Mouse (Mus musculus) B cell, adult 2 months (primary cell): ENCODE data around the gene Car10.
"Not testable (repeated sequence)": the region's sequence is repeated elsewhere in the genome, so short reads cannot be mapped to it uniquely, and the experiment has no call there.

ENCODE experiments used
- DNase-seq, 2 experiments: peaks; one replicate each; pipeline ENCODE4 v3.0.0; 2022

Gene Car10

GRCm38 (mm10) chr11:93173533-93174308 lies 75.9 kb downstream of the Car10 start:
- DNase-seq = no peak

GRCm38 (mm10) chr11:93185477-93185876 lies 87.6 kb downstream of the Car10 start:
- no peak for DNase-seq

- no peak for DNase-seq
These were observed 88.3 kb downstream of the Car10 start for GRCm38 (mm10) chr11:93186163-93186562.

GRCm38 (mm10) chr11:93188621-93189020 lies 90.8 kb downstream of the Car10 start:
- DNase-seq = no peak

DNA sequence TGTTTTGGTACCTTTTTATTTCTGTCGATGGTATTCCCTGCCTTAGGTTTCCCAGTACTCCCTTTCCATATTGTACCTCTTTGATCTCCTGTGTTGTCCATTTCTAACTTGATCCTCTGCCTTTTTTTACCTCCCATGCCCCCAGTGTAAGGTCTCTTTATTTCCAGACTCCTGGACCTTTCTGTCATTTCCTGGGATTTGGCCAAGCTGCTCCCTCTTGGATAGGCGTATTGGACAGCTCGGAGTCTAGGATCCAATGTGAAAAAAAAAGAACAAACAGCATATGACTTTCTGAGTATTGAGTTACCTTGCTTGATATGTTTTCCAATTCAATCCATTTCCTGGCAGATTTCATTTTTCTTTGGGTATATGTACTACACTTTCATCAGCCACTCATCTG lies 102.2 kb downstream of the Car10 start:
- no peak for DNase-seq

GRCm38 (mm10) chr11:93217457-93217856 lies 119.6 kb downstream of the Car10 start:
- no peak for DNase-seq

DNA sequence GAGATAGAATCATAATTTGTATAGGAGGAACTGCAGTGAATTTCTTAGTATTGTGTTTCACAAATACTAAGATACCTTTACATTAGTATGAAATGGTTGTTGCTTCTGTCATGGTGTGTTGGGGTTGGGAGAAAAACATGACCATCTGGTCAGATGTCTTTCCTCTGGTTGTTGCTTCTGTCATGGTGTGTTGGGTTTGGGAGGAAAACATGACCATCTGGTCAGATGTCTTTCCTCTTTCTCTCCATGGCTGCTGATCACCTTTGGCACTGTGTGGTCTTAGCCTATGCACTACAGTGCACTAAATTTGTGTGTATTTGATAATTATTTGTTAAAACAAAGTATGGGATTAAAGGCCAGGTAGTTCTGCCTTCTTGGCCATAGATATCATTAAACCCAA lies 132.2 kb downstream of the Car10 start:
- no peak for DNase-seq

DNA sequence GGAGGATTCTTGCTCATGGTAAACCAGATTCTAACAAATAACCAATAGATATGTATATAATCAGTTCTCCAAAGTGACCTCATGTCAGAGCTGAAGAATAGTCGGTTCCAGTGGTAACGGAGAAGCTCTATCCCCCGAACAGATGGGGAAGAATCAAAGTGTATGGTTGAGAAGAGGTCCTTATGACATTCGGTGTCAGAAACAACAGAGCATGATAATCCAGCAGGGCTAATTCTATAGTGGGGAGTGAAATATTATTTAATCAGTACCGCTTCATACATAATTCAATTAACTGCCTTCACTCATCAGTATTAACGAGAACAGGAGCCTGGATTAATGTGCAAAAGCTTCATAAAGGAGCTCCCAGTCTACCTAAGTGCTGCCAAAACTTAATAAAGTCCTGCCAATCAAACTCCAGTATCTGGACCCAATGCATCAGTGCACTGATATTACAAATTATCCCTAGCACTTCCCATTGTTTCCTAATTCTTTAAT lies 152.0 kb downstream of the Car10 start:
- no peak for DNase-seq

- DNase-seq = no peak
These were observed 153.9 kb downstream of the Car10 start for GRCm38 (mm10) chr11:93251766-93252165.

GRCm38 (mm10) chr11:93263979-93264378 lies 166.2 kb downstream of the Car10 start:
- no peak for DNase-seq

DNA sequence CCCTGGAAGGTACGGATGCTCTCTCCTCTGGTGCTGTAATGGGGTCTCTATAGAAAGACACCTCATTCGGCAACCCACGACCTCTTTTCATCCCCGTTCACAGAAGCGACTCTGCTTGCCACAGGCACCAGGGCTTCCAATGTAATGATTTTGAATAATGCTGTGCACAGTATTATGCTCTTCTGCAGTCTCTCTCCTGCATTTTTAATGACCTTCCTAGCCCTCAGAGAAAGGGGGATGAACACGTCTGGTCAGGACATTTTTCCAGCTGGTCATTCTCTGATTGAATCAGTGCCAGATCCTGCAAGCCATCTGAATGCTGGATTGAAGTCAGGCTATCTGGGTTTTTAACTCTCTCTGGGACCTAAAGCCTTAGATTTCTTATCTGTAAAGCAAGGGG lies 174.2 kb downstream of the Car10 start:
- DNase-seq = no peak

DNA sequence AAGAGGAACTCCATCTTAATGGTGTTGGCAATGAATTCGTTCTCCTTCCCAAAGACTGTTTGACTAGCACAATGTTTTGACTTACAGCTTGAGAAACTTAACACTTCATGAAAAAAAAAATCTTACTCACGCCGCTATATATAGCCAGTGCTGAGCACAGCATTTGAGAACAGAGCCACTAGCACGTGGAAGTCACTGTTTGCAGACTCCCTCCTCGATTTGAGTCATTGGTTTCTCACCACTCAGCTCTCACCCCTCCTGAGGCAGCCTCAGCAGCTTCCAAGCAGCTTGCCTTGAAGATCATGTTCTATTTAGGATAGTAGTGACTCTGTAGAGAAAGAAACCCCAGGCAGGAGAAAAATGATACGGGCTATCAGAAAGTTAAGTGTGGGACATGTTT lies 176.1 kb downstream of the Car10 start:
- no peak for DNase-seq

DNA sequence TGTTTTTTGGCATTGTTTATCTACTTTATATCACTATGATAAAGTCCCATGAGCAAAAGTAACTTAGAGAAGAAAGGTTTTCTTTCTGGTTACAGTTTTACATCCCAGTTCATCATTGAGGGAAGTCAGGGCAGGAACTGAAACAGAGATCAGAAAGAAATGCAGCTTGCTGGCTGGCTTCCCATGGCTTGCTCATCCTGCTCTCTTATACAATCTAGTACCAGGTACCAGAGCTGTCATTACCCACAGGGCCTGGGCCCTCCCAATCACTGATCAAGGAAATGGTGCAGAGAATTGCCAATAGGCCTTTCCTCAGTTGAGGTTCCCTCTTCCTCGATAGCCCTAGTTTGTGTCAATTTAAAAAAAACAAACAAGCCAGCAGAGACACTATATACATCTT lies 195.8 kb downstream of the Car10 start:
- no peak for DNase-seq

DNA sequence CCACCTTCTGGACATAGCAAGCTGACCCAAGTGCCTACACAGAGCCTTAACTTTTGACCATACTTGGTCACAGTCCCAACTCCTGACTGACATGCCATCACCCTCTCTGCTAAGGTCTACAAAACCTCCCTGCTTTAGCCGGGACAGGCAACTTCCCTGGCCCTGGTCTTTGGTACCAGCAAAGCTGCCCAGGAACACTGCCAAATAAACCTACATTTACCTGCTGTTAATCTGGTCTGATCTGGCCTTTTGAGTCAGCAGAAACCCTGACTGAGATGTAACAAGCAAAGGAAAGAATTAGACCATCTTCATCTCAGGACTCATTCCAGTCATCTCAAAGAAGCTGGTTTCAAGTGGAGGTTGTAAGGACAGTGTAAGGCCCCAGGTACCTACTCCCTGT lies 212.2 kb downstream of the Car10 start:
- DNase-seq = no peak

GRCm38 (mm10) chr11:93337756-93338155 lies 239.9 kb downstream of the Car10 start:
- no peak for DNase-seq

GRCm38 (mm10) chr11:93343961-93344360 lies 246.1 kb downstream of the Car10 start:
- DNase-seq = no peak

DNA sequence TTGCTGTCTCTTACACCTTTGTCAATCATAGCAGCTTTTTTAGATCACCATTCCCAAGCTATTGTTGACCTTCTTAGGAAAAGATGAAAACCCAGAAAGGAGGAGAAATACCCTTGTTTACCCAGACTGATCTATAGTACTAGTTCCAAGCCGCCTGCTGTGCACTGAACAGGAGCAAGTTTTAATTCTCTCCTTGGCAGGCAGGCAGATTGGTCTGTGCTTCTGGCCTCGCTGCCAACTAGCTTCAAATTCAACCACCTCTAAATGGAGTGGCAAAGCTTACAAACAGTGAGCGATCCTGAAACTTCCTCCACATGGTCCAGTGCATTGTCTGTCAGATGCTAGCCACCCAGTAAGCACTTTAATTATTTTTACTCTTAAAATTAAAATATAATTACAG lies 247.0 kb downstream of the Car10 start:
- DNase-seq = no peak

GRCm38 (mm10) chr11:93361576-93361975 lies 263.7 kb downstream of the Car10 start:
- DNase-seq = no peak

DNA sequence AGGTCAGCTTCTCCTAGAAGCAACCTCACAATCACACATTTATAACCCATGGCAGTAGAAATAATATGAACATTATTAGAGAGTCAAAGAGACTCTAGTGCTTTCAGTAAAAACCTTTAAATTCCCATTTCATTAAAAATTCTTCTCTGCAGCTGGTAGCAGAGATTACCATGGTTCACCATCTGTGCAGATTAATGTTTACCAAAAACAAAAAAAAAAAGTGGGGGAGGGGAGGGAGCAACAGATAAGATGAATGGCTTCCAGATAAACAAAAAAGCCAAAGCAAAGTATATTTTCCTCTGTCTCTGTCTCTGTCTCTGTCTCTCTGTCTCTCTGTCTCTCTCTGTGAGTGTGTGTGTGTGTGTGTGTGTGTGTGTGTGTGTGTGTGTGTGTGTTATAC lies 266.3 kb downstream of the Car10 start:
- no peak for DNase-seq

DNA sequence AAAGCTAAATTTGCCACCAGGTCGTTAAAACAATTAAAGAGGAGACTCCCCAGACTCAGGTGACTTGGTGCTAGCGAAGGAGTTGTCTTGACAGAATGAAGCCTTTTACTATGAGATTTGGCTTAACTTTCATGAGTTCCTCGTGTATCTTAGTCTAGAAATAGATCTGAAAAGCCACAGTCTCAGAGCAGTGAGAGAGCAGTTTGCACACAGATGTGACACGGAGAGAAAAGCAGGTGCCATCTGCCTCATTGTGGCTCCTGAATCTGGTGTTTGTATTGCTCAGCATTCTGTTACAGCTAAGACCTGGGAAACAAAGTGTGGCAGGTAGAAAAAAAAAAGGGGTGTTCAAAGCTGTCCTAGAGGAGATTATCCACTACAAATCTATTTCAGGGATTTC lies 269.4 kb downstream of the Car10 start:
- DNase-seq = no peak

GRCm38 (mm10) chr11:93367740-93368139 lies 269.9 kb downstream of the Car10 start:
- DNase-seq = no peak

DNA sequence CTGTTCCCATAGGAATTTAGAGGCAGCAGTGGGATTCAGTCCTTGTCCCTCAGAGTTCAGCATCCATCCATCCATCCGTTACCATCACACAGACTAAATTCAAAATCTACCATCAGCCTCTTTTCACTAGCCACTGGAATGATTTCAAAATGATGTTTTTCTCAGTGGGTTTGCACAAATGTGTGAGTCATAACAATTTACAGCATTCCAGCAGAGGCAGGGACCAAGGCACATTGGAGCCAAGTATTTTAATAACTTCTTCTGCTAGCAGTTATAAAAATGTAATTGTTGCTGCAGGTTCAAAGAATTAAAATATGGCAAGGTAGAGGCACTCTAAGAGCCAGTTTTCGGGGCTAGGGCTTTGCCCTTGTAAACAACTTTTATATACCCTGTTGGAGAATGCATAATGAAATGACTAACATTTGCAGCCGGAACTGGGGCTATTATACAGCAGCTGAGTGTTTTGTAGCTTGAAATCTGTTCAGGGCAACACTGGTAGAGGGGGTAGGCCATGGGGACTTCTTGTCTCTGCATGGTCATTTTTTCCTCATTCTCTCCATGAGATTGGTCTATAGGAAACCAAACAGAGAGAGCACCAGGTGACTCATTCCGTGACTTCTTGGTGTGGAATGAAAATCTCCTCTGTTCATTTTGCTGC lies 276.0 kb downstream of the Car10 start:
- no peak for DNase-seq

DNA sequence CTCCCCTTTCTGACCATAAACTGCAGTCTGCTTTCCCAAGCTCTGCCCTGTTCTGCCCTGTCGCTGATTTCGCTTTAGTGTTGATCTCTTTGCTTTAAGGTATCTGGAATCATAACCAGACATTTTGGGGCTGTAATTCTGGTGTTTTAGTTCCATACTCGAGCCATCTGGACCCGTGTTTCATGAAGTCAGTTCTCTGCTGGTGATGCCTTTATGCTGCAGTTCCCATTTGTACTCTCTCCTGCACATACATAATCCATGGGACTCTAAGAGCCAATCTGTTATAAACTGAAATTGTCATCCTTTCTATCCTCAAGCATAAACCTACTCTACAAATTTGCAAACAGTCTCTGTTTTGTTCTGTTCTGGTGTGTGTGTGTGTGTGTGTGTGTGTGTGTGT lies 293.3 kb downstream of the Car10 start:
- no peak for DNase-seq

DNA sequence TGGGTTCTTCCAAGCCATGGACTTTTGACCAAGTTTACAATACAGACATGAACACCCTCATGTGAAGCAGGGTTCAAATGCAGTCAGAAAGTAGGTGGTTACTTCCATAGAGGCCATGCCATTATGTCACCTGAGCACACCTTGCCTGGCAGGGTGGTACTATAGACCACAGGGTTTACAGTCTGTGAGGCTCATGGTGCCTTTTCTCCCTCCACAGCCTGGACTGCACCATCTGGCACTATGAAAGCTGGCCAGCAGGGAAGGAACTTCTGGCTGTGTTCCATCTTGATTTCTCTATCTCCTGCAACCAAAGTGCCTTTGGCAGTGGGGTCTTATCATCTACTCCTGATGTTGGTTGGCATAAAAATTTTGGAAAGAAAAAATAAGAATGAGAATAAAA lies 295.5 kb downstream of the Car10 start:
- not testable (repeated sequence) for DNase-seq

GRCm38 (mm10) chr11:93396356-93396755 lies 298.5 kb downstream of the Car10 start:
- DNase-seq = no peak
